Mouse (Mus musculus): ENCODE data around the gene Fnip2.

Gene Fnip2

DNA sequence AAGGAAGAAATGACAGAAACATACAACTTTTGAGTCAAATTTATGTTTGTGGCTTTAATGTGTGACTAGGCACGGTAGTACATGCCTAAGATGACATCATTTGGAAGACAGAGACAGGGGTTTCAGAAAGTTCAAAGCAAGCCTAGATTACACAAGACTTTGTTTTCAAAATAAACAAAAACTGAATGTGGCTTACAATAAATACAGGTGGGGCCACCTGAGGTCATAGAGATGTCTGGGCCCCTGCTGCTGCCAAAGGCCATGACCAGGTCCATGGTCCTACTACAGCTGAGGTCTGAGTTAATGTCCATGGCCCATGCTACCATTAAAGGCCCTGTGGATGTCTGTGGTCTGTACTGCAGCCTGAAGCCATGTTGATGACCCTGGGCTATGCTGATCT lies 154.1 kb downstream of the Fnip2 start:
- no peak for DNase-seq (ENCODE audit: low spot score)

DNA sequence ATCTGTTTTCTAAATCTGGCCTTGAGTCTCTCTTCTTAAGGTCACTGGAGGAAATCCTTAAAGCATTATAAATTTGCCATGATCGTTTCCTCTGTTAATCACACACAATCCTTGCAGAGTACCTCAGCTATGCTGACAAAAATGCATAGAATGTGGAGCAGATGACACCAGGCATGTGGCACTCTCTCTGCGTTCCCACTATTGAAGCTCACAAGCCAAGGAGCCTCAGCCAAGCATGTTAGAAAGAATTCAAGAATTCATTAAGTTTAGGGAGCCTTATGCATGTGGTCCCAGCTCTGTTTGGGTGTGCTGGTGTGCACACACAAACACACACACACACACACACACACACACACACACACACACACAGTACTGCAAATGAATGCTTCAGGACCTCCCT lies 155.9 kb downstream of the Fnip2 start:
- no peak for DNase-seq (ENCODE audit: low spot score)

DNA sequence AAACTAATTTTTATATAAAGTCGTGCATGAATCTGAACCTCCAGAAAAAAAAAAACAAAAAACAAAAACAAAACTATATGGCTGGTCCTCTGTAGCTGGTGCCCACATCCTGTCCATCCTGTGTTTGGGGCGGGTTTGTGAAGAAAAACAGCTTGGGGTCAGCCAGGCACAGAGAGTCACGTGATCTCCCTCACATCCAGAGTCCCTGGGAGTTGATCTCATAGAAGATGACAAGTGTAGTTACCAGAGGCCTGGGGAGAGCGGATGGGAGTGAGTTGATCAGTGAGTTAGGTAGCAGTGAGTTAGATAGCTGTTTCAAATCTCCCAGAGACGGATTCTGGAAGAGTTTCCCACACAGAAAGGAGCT lies 157.0 kb downstream of the Fnip2 start:
- no peak for DNase-seq (ENCODE audit: low spot score)

DNA sequence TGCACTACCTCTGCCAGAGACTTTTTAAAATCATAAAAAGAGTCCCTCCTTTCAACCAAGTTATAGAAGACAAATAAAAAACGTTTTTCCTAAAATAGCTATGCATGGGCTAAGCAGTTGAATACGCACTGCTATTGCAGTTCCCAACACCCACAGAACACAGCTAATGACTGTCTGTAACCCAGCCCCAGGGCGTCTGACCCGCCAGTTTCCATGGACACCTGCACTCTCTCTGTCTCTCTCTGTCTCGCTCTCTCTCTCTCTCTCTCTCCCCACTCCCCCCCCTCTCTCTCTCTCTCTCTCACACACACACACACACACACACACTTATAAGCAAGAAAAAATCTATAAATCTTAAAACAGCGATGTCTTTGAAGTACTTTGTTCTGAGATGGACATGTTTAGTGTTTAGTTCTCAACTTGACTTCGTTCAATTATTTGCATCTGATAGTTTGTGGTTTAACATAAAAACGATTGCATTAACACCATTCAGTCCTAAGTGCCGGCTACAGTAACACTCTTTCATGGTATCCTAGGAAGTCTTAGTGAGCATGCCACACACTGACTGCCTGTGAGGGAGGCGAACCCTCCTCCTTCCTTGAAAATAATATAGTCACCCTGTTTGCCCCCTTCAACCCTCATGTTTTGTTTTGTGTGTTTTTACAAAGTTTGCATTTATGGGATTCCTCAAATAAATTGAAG lies 157.5 kb downstream of the Fnip2 start:
- DNase-seq (ENCODE audit: low spot score), result no peak

DNA sequence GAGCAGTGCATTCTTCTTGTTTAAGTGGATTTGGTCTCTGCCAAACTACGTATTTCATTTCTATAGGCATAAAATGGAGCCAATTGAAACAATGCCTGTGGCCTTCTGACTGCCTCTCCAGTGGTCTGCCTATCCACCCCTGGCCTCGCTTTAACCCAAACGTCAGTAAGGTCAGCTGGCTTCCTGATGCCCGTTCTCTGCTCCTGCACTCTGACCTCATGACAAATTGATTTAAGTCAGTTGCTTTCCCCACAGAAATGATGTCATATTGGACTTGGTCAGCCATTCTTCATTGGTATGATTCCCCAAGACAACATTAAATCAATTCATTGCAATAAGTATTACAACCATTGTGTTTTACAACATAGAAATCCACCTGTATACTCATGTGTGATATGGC lies 159.1 kb downstream of the Fnip2 start:
- DNase-seq (ENCODE audit: low spot score), result no peak

All from urinary bladder, postnatal 25 days (tissue).